Mouse (Mus musculus): ENCODE measurements around the gene Tcte2.

GRCm38 (mm10) chr17:13663386-13664166, 98.0 kb downstream of the Tcte2 start:
- no peak for TF ChIP-seq CTCF (IDR thresholded peaks at IDR 0.05; ENCODE audit: insufficient read depth, low read length)
- TF ChIP-seq POLR2A (IDR thresholded peaks at IDR 0.05; ENCODE audit: borderline replicate concordance, extremely low read depth, low read depth, low read length) = no peak

All from lung, adult 2 months (tissue).